Mouse (Mus musculus) lung, postnatal 0 days (tissue): ENCODE results near the gene Cltc.

Experiments
- CTCF ChIP-seq: IDR thresholded peaks from 2 replicates; pipeline ENCODE4 v1.5.1; 2016; ENCODE audit warnings: antibody characterized with exemption, mild to moderate bottlenecking
- EP300 ChIP-seq: IDR thresholded peaks from 2 replicates; pipeline ENCODE4 v1.6.1; 2016; ENCODE audit warnings: antibody characterized with exemption, mild to moderate bottlenecking, control low read depth

- TF ChIP-seq CTCF (no peak), EP300 (no peak)
These were observed 7.1 kb upstream of the Cltc start for GRCm38 (mm10) chr11:86764501-86764900.
